Mouse (Mus musculus) heart, embryonic 10.5 days (tissue): Measurements from ENCODE around the gene Serpina1a. TPM values are rescaled to one million over a fixed set of nuclear protein-coding genes. Genes with fewer than 3 reads are reported as not detected.

Experiments
- polyA plus RNA-seq: library from polyadenylated mRNA; unstranded; fragments of >200 nt; fragmentation: Nextera tagmentation; extraction: Ambion mirVana; gene quantifications from 2 replicates; pipeline ENCODE4 v1.2.1, GENCODE M21; 2016

Gene Serpina1a
- polyA plus RNA-seq, 1 experiment from 2014 or later: 29.6 TPM

Other genes starting within 250 kb of the Serpina1a start
- gene Serpina10, start 232.1 kb downstream of the Serpina1a start, polyA plus RNA-seq: 0.16 and 3.4 TPM in 2 replicates
- gene Serpina6, start 206.3 kb downstream of the Serpina1a start, polyA plus RNA-seq: 2.7 and 78.7 TPM in 2 replicates
- not detected in 2 replicates for gene Serpina16, start 187.4 kb downstream of the Serpina1a start, polyA plus RNA-seq
- gene Serpina1f, start 168.0 kb downstream of the Serpina1a start, polyA plus RNA-seq: 0.10 TPM in 1 of 2 replicates, not detected in the other
- 0.14 and 9.4 TPM in 2 replicates for gene Serpina1d, start 90.0 kb downstream of the Serpina1a start, polyA plus RNA-seq
- 1.3 and 49.0 TPM in 2 replicates for gene Serpina1b, start 33.2 kb downstream of the Serpina1a start, polyA plus RNA-seq
- 0.22 and 4.4 TPM in 2 replicates for gene Serpina1c, start 41.3 kb upstream of the Serpina1a start, polyA plus RNA-seq
- 0.25 and 6.2 TPM in 2 replicates for gene Serpina1e, start 95.4 kb upstream of the Serpina1a start, polyA plus RNA-seq
- gene Serpina11, start 126.4 kb upstream of the Serpina1a start, polyA plus RNA-seq: 0.72 TPM in 1 of 2 replicates, not detected in the other
- 0.18 TPM in 1 of 2 replicates, not detected in the other for gene Serpina9, start 150.2 kb upstream of the Serpina1a start, polyA plus RNA-seq
- gene Serpina12, start 180.9 kb upstream of the Serpina1a start, polyA plus RNA-seq: not detected in 2 replicates
- 0.10 TPM in 1 of 2 replicates, not detected in the other for gene Serpina5, start 237.6 kb upstream of the Serpina1a start, polyA plus RNA-seq
- not detected in 2 replicates for gene Serpina3a, start 249.2 kb upstream of the Serpina1a start, polyA plus RNA-seq